ENCODE assay signal across 25 mouse cellular contexts in genomic region chr6:108342989-108343388, GRCm38 (mm10).
DNase-seq lines count a peak whose midpoint lies in the region; ATAC-seq lines count a peak whose summit lies in the region.
"Had no signal": no experiment of that assay in that cellular context is flagged by ENCODE, and none has a peak within 500 bp of the region (broad histone marks: within the 10 kb centered on the region; RNA-seq: fewer than 3 reads in every experiment).

No protein-coding gene starts in this region.

- WGBS in heart, embryonic 10.5 days = 87% methylated on average over 5 of the region's 5 CpGs
- 79% methylated on average over 5 of the region's 5 CpGs for WGBS in midbrain, embryonic 13.5 days
- 69% methylated on average over 5 of the region's 5 CpGs for WGBS in midbrain, embryonic 16.5 days
- 80% methylated on average over 5 of the region's 5 CpGs for WGBS in hindbrain, embryonic 11.5 days

- no peaks in the 10 kb centered on the region for H3K9me3 ChIP-seq in heart, embryonic 10.5 days
- H3K9me3 ChIP-seq in midbrain, embryonic 13.5 days = no peaks in the 10 kb centered on the region
- H3K9me3 ChIP-seq in midbrain, embryonic 16.5 days (replicated peaks; ENCODE audit: control insufficient read depth, low read length, poor library complexity, severe bottlenecking) = no peaks in the 10 kb centered on the region
- H3K9me3 ChIP-seq in hindbrain, embryonic 11.5 days (ENCODE audit: control insufficient read depth, low read length) = no peaks in the 10 kb centered on the region
- H3K9me3 ChIP-seq: forebrain, embryonic 10.5 days; forebrain, embryonic 13.5 days; heart, embryonic 15.5 days; hindbrain, embryonic 12.5 days; hindbrain, embryonic 15.5 days; intestine, embryonic 15.5 days had no signal

- H3K36me3 ChIP-seq in heart, embryonic 10.5 days = peaks cover 11% of the 10 kb centered on the region; the same call in 1 of the 2 replicates
- H3K36me3 ChIP-seq in midbrain, embryonic 13.5 days = no peaks in the 10 kb centered on the region
- no peaks in the 10 kb centered on the region for H3K36me3 ChIP-seq in midbrain, embryonic 16.5 days (ENCODE audit: control insufficient read depth, insufficient read depth, low read length)
- H3K36me3 ChIP-seq in hindbrain, embryonic 11.5 days (ENCODE audit: control insufficient read depth, insufficient read depth, low read length) = no peaks in the 10 kb centered on the region
- H3K36me3 ChIP-seq: hindbrain, embryonic 12.5 days; hindbrain, embryonic 15.5 days; intestine, embryonic 15.5 days had no signal

- intact Hi-C loops in heart, postnatal 10 days (cut with DNase I) = loop anchor here (5.0 kb wide), 1 partner anchor 86 kb away; no protein-coding TSS in a partner anchor

- H3K4me1 ChIP-seq in heart, embryonic 10.5 days = peaks cover 3% of the 10 kb centered on the region; the same call in 1 of the 2 replicates
- no peaks in the 10 kb centered on the region for H3K4me1 ChIP-seq in midbrain, embryonic 13.5 days (replicated peaks)
- peaks cover 2% of the 10 kb centered on the region; the same call in 1 of the 2 replicates for H3K4me1 ChIP-seq in midbrain, embryonic 16.5 days (ENCODE audit: control insufficient read depth, insufficient read depth, low read length)
- no peaks in the 10 kb centered on the region for H3K4me1 ChIP-seq in hindbrain, embryonic 11.5 days (replicated peaks; ENCODE audit: control insufficient read depth, insufficient read depth, low read length)
- H3K4me1 ChIP-seq: forebrain, embryonic 10.5 days; forebrain, embryonic 13.5 days; hindbrain, embryonic 12.5 days; hindbrain, embryonic 15.5 days; intestine, embryonic 15.5 days had no signal

- no peak overlapping the region for H3K9ac ChIP-seq in midbrain, embryonic 13.5 days (replicated peaks)
- H3K9ac ChIP-seq in midbrain, embryonic 16.5 days (ENCODE audit: low read depth, low read length) = no peak overlapping the region
- no peak overlapping the region for H3K9ac ChIP-seq in hindbrain, embryonic 11.5 days (ENCODE audit: low read depth, low read length)
- H3K9ac ChIP-seq: forebrain, embryonic 13.5 days; heart, embryonic 15.5 days; hindbrain, embryonic 12.5 days; hindbrain, embryonic 15.5 days; intestine, embryonic 15.5 days had no signal

- DNase-seq in heart, embryonic 10.5 days (ENCODE audit: low spot score) = no peak
- DNase-seq in heart, postnatal 10 days = no peak
- DNase-seq in brain, adult 2 months (ENCODE audit: low read depth, low spot score) = peak; percentile 45
- no peak for DNase-seq in hindbrain, embryonic 11.5 days (ENCODE audit: low spot score)
- DNase-seq: adrenal gland, adult 8-10 months; adrenal gland, postnatal 25 days; cerebellum, adult 18-20 months; cerebellum, adult 9-10 months; cerebellum, postnatal 14 days; gastrocnemius, postnatal 25 days; heart, adult 2 months; heart, postnatal 14 days; heart, postnatal 4 days had no signal

- no peaks in the 10 kb centered on the region for H3K27me3 ChIP-seq in heart, embryonic 10.5 days (ENCODE audit: insufficient read depth, poor library complexity, severe bottlenecking)
- no peaks in the 10 kb centered on the region for H3K27me3 ChIP-seq in midbrain, embryonic 13.5 days
- no peaks in the 10 kb centered on the region for H3K27me3 ChIP-seq in midbrain, embryonic 16.5 days (ENCODE audit: control insufficient read depth, insufficient read depth, low read depth, low read length)
- H3K27me3 ChIP-seq in hindbrain, embryonic 11.5 days (ENCODE audit: control insufficient read depth, insufficient read depth, low read length) = no peaks in the 10 kb centered on the region
- H3K27me3 ChIP-seq: forebrain, embryonic 13.5 days; heart, embryonic 15.5 days; hindbrain, embryonic 12.5 days; hindbrain, embryonic 15.5 days; intestine, embryonic 15.5 days had no signal

- H3K4me3 ChIP-seq in heart, embryonic 10.5 days = no peak overlapping the region
- no peak overlapping the region for H3K4me3 ChIP-seq in midbrain, embryonic 13.5 days (replicated peaks)
- no peak overlapping the region for H3K4me3 ChIP-seq in midbrain, embryonic 16.5 days (ENCODE audit: low read depth, low read length)
- H3K4me3 ChIP-seq in hindbrain, embryonic 11.5 days (ENCODE audit: low read depth, low read length) = no peak overlapping the region
- H3K4me3 ChIP-seq: forebrain, embryonic 10.5 days; forebrain, embryonic 13.5 days; heart, adult 2 months; heart, embryonic 15.5 days; hindbrain, embryonic 12.5 days; hindbrain, embryonic 15.5 days; intestine, embryonic 15.5 days had no signal

- ATAC-seq in midbrain, embryonic 13.5 days = peak; percentile 55; the same call in 1 of the 2 replicates
- ATAC-seq in midbrain, embryonic 16.5 days = no peak
- no peak for ATAC-seq in hindbrain, embryonic 11.5 days (ENCODE audit: low FRiP score)
- ATAC-seq: activated CD4-positive, CD25-positive, alpha-beta regulatory T cell, adult 4 months; CD4-positive, CD25-positive, alpha-beta regulatory T cell, adult 4 months; forebrain, embryonic 13.5 days; forebrain, embryonic 16.5 days; intestine, embryonic 15.5 days had no signal

- 0 out of 2 replicates have a peak overlapping the region, but pooled peaks have one; percentile 16 for H3K27ac ChIP-seq in heart, embryonic 10.5 days
- H3K27ac ChIP-seq in midbrain, embryonic 13.5 days = no peak overlapping the region
- no peak overlapping the region for H3K27ac ChIP-seq in midbrain, embryonic 16.5 days (ENCODE audit: low read length)
- H3K27ac ChIP-seq in hindbrain, embryonic 11.5 days (ENCODE audit: low read depth, low read length) = no peak overlapping the region
- H3K27ac ChIP-seq: forebrain, embryonic 10.5 days; forebrain, embryonic 13.5 days; hindbrain, embryonic 12.5 days; hindbrain, embryonic 15.5 days; intestine, embryonic 15.5 days had no signal

- H3K4me2 ChIP-seq in midbrain, embryonic 13.5 days (replicated peaks) = no peak overlapping the region
- no peak overlapping the region for H3K4me2 ChIP-seq in midbrain, embryonic 16.5 days (ENCODE audit: low read length)
- H3K4me2 ChIP-seq in hindbrain, embryonic 11.5 days (replicated peaks; ENCODE audit: low read depth, low read length) = no peak overlapping the region
- H3K4me2 ChIP-seq: forebrain, embryonic 13.5 days; heart, embryonic 11.5 days; heart, embryonic 15.5 days; hindbrain, embryonic 12.5 days; hindbrain, embryonic 15.5 days; intestine, embryonic 15.5 days had no signal
